Mouse (Mus musculus): ENCODE measurements at regions not wholly inside any gene's neighbourhood (a gene's known extent, or its start where the extent isn't known, plus 50 kb on each side); places are given as distances from the start of the nearest gene placed in this dataset.
A peak's percentile ranks its signal among the peaks of the same experiment; 100 is the strongest.
"Not testable (repeated sequence)": the region's sequence is repeated elsewhere in the genome, so short reads cannot be mapped to it uniquely, and the experiment has no call there.

DNA sequence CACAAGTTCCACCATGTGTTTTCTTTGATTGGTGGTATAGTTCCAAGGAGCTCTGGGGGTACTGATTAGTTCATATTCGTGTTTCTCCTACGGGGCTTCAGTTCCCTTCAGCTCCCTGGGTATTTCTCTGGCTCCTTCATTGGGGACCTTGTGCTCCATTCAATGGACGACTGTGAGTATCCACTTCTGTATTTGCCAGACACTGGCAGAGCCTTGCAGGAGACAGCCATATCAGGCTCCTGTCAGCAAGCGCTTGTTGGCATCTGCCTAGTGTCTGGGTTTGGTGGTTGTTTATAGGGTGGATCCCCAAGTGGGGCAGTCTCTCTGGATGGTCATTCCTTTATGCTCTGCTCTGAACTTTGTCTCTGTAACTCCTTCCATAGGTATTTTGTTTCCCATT is 1905.5 kb upstream of the Sel1l start:
- not testable (repeated sequence) for H3K36me3 ChIP-seq (ENCODE audit: insufficient read depth, low read length); H3K9ac ChIP-seq (replicated peaks; ENCODE audit: low read length); H3K27ac ChIP-seq; H3K4me1 ChIP-seq (ENCODE audit: insufficient read depth, low read length); H3K4me3 ChIP-seq (ENCODE audit: low read length); H3K9me3 ChIP-seq (ENCODE audit: low read length); DNase-seq (ENCODE audit: low spot score); H3K27me3 ChIP-seq (ENCODE audit: insufficient read depth, low read length); H3K4me2 ChIP-seq (ENCODE audit: low read depth, low read length); ATAC-seq
- 85% methylated on average over 4 of the region's 4 CpGs for WGBS

DNA sequence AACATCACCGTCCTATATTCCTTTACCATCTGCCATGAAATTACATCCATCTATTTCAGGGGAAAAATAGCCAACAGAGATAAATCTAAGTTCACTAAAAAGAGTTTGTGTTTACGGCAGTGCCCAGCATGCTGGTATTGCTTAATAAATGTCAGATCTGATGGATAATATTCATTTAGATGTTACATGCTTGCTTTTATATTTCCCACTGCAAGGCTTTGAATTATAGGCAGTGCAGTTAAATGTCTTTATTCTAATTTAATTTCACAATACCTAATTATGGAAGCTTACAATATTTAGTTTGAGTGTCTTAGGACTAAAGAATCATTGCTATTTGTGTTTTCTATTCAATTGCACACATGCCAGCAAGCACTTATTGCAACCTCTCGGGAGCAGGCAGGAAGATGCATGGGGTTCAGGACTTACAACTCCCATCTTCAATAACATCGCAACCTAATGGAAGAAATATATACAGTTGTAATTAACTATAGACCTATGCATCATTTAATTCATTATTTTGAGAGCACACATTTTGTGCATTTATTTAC is 1899.4 kb upstream of the Sel1l start:
- no peak for TF ChIP-seq CTCF (IDR thresholded peaks at IDR 0.05; ENCODE audit: low read depth)
- H3K36me3 ChIP-seq (ENCODE audit: insufficient read depth, low read length), result no peaks in the 10 kb centered on the region
- no peak overlapping the region for H3K4me3 ChIP-seq (ENCODE audit: low read length)
- no peaks in the 10 kb centered on the region for H3K27me3 ChIP-seq (ENCODE audit: insufficient read depth, low read length)
- ATAC-seq, result no peak
- 83% methylated on average over 4 of the region's 4 CpGs for whole genome bisulfite sequencing
- no peaks in the 10 kb centered on the region for H3K4me1 ChIP-seq (ENCODE audit: insufficient read depth, low read length)
- no peak overlapping the region for H3K9ac ChIP-seq (replicated peaks; ENCODE audit: low read length)
- no peak overlapping the region for H3K4me2 ChIP-seq (ENCODE audit: low read depth, low read length)
- H3K27ac ChIP-seq, result no peak overlapping the region
- no peaks in the 10 kb centered on the region for H3K9me3 ChIP-seq (ENCODE audit: low read length)
- DNase-seq (ENCODE audit: low spot score), result no peak

DNA sequence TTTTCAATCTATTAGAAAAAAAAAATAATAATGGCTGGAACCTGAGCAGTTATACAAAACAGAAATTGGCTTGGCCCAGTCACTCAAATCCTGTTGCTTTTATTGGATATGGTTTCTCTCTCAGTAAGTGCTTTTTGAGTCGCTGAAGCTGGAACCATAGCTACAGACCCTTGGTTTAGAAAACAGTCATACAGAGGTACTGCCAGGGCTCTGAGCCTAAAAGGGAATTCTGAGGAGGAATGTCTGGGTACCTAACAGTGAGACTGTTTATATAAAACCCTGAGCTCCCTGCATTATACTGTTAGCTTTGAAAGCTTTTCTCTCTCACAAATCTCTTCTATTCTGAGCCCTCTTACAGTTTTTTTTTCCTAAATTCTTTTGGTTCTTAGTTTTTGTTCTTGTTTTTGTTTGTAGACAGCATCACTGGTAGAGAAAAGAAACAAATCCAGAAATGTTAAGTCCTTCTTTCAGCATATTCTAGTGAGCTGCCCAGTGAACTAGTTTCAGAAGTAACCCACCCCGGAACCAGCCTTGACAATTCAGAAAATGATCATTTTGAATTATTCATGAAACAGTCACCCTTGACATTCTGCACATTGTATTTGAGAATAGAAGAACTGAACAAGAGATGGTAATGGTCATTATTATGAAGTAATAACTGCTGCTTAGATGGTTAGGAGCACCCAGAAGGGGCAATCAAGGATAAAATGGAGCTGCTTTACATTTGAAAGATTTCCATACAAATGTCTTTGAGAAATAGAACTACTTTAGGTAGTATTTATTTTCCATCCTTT is 1869.9 kb upstream of the Sel1l start:
- no peak overlapping the region for H3K4me3 ChIP-seq (ENCODE audit: low read length)
- no peaks in the 10 kb centered on the region for H3K36me3 ChIP-seq (ENCODE audit: insufficient read depth, low read length)
- 52% methylated on average over 2 of the region's 2 CpGs for WGBS
- no peaks in the 10 kb centered on the region for H3K4me1 ChIP-seq (ENCODE audit: insufficient read depth, low read length)
- no peak for ATAC-seq
- no peaks in the 10 kb centered on the region for H3K27me3 ChIP-seq (ENCODE audit: insufficient read depth, low read length)
- TF ChIP-seq CTCF (IDR thresholded peaks at IDR 0.05; ENCODE audit: low read depth), result no peak
- DNase-seq (ENCODE audit: low spot score), result peak; percentile 9
- no peak overlapping the region for H3K9ac ChIP-seq (replicated peaks; ENCODE audit: low read length)
- H3K9me3 ChIP-seq (ENCODE audit: low read length), result no peaks in the 10 kb centered on the region
- H3K4me2 ChIP-seq (ENCODE audit: low read depth, low read length), result no peak overlapping the region
- H3K27ac ChIP-seq, result no peak overlapping the region

- 54% methylated on average over 1 of the region's 1 CpGs for WGBS
- ATAC-seq (no peak), DNase-seq (ENCODE audit: low spot score) (no peak)
- Histone ChIP-seq H3K9ac (replicated peaks; ENCODE audit: low read length) (no peak overlapping the region), H3K9me3 (ENCODE audit: low read length) (no peaks in the 10 kb centered on the region), H3K27ac (no peak overlapping the region), H3K4me1 (ENCODE audit: insufficient read depth, low read length) (no peaks in the 10 kb centered on the region), H3K27me3 (ENCODE audit: insufficient read depth, low read length) (no peaks in the 10 kb centered on the region), H3K36me3 (ENCODE audit: insufficient read depth, low read length) (no peaks in the 10 kb centered on the region), H3K4me3 (ENCODE audit: low read length) (no peak overlapping the region), H3K4me2 (ENCODE audit: low read depth, low read length) (no peak overlapping the region)
- TF ChIP-seq CTCF (IDR thresholded peaks at IDR 0.05; ENCODE audit: low read depth), result no peak
Measured at GRCm38 (mm10) chr12:93705956-93706355, 1857.0 kb upstream of the Sel1l start.

DNA sequence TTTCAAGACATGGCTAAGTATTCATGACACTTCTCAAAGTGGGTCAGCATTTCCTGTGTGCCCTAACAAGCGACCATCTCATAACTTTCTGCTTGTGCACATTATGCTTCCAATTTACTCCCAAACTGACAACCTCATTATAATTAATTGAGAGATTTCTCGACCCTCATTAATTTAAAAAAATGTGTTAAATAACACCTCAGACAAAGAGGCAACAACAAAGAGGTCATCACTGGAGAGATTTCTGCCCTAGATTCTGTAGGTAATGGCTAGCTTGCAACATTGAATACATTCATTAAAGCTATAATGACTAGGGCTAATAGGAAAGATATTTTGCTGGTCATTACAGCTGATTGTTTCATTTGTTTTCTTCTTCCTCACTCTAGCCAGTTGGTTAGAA is 1838.2 kb upstream of the Sel1l start:
- 64% methylated on average over 2 of the region's 2 CpGs for WGBS
- H3K4me1 ChIP-seq (ENCODE audit: insufficient read depth, low read length), result no peaks in the 10 kb centered on the region
- no peak overlapping the region for H3K4me2 ChIP-seq (ENCODE audit: low read depth, low read length)
- no peak overlapping the region for H3K27ac ChIP-seq
- DNase-seq (ENCODE audit: low spot score) (no peak), ATAC-seq (no peak)
- no peak overlapping the region for H3K4me3 ChIP-seq (ENCODE audit: low read length)
- H3K9ac ChIP-seq (replicated peaks; ENCODE audit: low read length), result no peak overlapping the region
- no peaks in the 10 kb centered on the region for H3K27me3 ChIP-seq (ENCODE audit: insufficient read depth, low read length)
- H3K36me3 ChIP-seq (ENCODE audit: insufficient read depth, low read length), result no peaks in the 10 kb centered on the region
- no peaks in the 10 kb centered on the region for H3K9me3 ChIP-seq (ENCODE audit: low read length)
- no peak for TF ChIP-seq CTCF (IDR thresholded peaks at IDR 0.05; ENCODE audit: low read depth)

- Histone ChIP-seq H3K9me3 (ENCODE audit: low read length) (no peaks in the 10 kb centered on the region), H3K4me2 (ENCODE audit: low read depth, low read length) (no peak overlapping the region), H3K4me3 (ENCODE audit: low read length) (no peak overlapping the region), H3K9ac (replicated peaks; ENCODE audit: low read length) (no peak overlapping the region), H3K27ac (no peak overlapping the region), H3K4me1 (ENCODE audit: insufficient read depth, low read length) (no peaks in the 10 kb centered on the region), H3K27me3 (ENCODE audit: insufficient read depth, low read length) (no peaks in the 10 kb centered on the region), H3K36me3 (ENCODE audit: insufficient read depth, low read length) (no peaks in the 10 kb centered on the region)
- TF ChIP-seq CTCF (IDR thresholded peaks at IDR 0.05; ENCODE audit: low read depth), result no peak
- no peak for DNase-seq (ENCODE audit: low spot score)
- WGBS, result 96% methylated on average over 1 of the region's 1 CpGs
- no peak for ATAC-seq
Measured at GRCm38 (mm10) chr12:93684385-93684784, 1835.4 kb upstream of the Sel1l start.

GRCm38 (mm10) chr12:93677478-93677877 is 1828.5 kb upstream of the Sel1l start:
- Histone ChIP-seq H3K4me2 (ENCODE audit: low read depth, low read length) (no peak overlapping the region), H3K27ac (no peak overlapping the region), H3K4me1 (ENCODE audit: insufficient read depth, low read length) (no peaks in the 10 kb centered on the region), H3K9me3 (ENCODE audit: low read length) (no peaks in the 10 kb centered on the region), H3K9ac (replicated peaks; ENCODE audit: low read length) (no peak overlapping the region), H3K27me3 (ENCODE audit: insufficient read depth, low read length) (no peaks in the 10 kb centered on the region), H3K36me3 (ENCODE audit: insufficient read depth, low read length) (no peaks in the 10 kb centered on the region), H3K4me3 (ENCODE audit: low read length) (no peak overlapping the region)
- ATAC-seq, result no peak
- DNase-seq (ENCODE audit: low spot score), result no peak
- no peak for TF ChIP-seq CTCF (IDR thresholded peaks at IDR 0.05; ENCODE audit: low read depth)
- 90% methylated on average over 1 of the region's 1 CpGs for WGBS

Measured in hindbrain, postnatal 0 days (tissue).